Mouse (Mus musculus) megakaryocyte-erythroid progenitor cell, adult 5-6 weeks (primary cell): Measurements from ENCODE around the gene Gdpd5. TPM values are rescaled to one million over a fixed set of nuclear protein-coding genes. Genes with fewer than 3 reads are reported as not detected.
A peak's percentile ranks its signal among the peaks of the same experiment; 100 is the strongest.

Source experiments
- ATAC-seq: replicated peaks from 2 replicates; pipeline ENCODE4 v1.8.0; 2016; ENCODE audit warnings: mild to moderate bottlenecking, inconsistent platforms; ENCODE audit not compliant: severe bottlenecking, poor library complexity, low FRiP score, low TSS enrichment
- total RNA-seq, 2 experiments: library from RNA; stranded (forward) in 1 of 2; stranded (reverse) in 1 of 2; fragments of 200-1000, 215-1000 nt in 1 of 2; fragments of >200 nt in 1 of 2; fragmentation: Nextera tagmentation in 1 of 2; gene quantifications; 2 replicates each; pipeline ENCODE4 v1.2.3; 2014 to 2017

Gdpd5 gene
- 0.30 TPM in 1 of 2 replicates, not detected in the other for total RNA-seq (2014; fragmentation: Nextera tagmentation)
- 0.14 TPM in 1 of 2 replicates, not detected in the other for total RNA-seq (2017)

DNA sequence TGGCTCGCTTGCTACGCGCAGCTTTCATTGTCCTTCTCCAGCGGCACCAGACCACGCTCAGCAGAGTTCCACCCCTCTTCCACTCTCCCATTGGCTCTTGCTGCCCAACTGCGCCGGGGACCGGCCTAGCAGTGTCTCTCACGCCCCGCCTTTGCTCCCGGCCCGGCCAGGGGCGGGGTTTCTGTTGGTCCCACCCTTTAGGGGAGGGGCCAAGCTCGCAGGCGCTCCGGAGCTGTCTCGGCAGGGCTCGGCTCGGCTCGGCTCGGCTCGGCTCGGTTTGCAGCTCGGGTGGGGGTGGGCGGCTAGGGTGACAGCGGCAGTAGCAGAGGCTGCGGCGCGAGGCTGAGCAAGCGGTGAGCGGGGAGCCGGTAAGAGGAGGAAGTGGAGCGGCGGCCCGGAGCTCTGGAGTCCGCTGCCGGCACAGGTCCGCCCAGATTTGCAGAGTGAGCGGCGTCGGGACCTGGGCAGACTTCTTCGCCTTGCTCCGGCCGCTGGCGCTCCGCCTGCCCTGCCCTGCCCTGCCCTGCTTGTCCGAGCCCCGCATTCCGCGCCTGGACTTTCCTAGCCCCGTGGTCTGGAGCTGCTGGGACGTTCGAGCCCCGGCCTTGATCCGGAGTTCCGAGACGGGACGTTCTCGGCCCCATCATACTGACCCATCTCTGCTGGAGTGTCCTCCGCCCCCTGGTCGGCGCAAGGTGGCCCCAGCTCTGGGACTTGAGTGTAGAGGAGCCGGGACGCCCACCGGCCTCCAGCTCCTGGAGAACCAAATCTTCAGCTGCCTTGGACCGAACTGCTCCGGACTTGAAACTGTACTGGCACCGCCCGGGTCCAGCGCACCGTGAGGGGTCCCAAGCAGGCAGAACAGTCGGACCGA is at the start of gene Gdpd5:
Gdpd5 (plus strand) TSS at position 201 of the 874 bp plus-strand sequence.
- peak; percentile 94 for ATAC-seq

DNA sequence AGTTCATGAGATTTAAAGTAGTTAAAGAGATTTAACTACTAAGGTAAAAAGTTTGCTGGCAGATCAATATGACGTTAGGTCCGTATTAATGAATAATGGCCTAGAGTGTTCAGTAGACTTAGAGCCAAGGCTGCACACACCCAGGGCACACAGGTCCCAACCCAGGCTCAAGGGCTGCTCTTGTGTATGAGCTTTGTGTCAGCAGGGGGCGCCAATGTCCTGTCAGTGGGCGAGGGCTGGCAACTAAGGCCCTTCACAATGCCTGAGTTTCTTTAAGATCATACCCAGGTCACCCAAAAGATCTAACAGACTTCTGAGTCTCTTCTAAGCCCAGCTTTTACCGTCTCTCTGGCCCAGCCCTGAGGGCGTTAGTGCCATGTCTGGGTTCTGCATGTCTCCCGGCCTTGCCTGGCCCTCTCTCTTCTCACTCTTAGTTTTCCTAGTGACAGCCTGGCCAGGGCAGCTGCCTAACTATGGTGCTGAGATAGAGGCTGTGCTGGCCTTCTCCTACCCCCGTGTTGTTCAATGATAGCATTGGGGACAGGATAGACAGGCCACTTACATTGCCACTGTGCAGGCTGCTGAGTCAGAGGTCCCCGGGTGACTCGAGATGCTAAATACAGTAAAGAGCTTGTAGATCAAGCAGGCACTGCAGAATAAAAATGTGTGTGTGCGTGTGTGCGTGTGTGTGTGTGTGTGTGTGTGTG is 48.3 kb upstream of the Gdpd5 start:
- ATAC-seq: peak; percentile 84

DNA sequence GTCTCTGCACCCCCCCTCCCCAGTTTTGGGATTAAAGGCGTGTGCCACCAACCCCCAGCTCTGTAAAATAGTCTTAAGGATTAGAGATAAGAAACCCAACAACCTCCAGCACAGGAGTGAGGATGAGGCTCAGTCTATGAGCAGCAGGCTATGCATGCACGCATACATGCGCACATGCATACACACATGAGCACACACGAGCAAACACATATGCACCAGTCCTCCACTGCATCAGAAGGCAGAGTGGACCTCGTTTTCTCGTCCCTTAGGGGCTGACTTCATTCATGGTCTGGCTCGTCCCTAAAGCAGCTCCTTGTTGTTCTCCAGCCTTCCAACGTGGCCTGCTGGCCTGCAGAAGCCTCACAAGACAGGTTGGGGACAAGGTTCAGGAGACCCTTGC is 40.5 kb upstream of the Gdpd5 start:
- no peak for ATAC-seq

DNA sequence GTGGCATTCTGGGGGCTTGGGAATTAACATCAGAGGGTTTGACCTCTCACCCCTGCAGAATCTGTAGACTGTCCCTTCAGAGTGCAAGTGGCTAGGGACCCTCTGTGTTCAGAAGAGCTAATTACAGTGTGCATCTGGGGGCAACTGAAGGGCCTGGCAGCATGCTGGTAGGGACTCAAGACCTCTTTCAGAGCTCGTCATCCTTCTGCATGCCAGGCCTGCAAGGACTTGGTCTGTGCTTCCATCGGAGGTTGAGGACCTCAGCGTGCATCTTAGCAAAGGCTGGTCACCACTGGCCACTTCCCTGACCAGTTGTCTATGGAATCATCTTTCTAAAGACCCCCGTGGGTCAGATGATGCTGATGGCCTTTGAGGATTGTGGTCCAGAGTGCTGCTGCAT is 37.6 kb upstream of the Gdpd5 start:
- ATAC-seq: no peak

DNA sequence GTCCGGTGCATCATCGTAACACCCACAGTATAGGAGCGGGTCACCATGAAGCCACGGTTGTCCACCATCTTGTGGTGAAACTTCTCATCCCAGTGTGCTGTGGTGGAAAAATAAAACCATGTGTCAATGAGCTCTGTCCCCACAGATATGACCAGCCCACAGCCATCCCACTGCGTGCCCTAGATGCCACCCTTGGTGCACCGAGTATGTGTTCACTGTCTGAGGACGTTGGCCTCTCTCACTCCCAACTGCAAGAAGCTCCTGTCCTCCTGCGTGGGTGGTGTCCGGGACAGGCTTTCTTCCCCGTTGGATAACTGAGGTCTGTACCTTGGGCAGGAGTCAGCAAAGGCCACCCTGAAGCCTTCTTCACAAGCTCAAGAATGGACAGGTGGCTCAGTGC is 33.9 kb upstream of the Gdpd5 start:
- no peak for ATAC-seq

DNA sequence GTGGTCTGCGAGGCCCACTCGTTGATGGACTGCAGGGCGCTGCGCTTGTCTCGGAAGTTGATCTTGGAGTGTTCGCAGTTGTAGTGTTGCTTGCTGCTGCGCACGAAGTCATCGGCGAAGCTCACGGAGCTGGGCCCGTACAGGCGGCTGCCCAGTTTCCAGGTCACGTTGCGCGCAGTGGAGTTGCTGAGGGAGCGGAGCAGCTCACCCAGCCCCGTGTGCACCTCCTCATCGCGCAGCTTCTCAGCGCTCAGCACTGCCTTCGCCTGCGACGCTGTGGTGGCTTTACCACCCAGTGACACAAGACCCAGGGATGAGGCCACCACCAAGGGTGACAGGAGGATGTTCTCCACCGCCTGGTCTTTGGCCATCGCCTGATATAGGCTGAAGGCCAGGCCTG is 32.3 kb upstream of the Gdpd5 start:
- ATAC-seq: no peak

DNA sequence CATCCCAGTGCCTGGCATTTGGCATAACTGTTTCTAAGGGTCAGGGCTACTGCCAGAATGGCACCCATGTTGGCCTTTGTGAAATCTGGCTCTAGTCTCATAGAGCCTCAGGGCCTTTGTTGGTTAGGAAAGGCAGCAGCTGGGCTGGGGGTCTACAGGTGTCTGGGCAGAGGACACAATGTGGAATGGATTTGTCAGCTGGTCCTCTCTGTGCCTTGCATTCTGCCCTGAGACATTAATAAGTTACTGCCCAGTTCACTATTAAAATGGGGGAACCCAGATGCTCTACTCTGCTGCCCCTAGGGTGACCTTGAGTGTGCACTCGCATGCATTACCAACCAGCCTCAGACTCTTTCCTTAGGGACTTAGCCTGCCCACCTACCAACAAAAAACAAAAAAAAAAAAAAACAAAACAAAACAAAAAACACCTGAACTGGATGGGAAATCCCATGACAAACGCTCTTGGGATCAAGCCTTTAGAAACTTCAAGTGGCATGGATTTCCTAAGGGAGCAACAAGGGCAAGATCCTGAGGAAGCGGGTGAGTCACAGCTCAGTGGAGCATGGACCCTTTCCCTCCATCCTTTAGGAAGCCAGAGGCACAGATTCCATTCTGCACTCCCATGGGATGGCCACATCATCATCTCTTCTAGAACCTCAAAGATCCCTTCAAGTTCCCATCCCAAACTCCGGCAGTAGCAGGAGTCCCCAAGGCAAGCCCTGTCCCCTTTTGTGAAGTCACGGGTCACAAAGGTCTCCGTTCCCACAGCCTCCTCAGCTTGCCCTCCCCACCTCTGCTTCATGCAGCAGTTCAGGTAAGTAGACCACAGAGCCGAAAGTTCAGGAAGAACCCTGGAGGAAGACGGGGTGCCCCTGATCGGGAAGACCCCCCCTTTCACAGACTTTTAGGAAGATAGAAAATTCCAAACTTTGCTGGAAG is 31.2 kb upstream of the Gdpd5 start:
- ATAC-seq: no peak

DNA sequence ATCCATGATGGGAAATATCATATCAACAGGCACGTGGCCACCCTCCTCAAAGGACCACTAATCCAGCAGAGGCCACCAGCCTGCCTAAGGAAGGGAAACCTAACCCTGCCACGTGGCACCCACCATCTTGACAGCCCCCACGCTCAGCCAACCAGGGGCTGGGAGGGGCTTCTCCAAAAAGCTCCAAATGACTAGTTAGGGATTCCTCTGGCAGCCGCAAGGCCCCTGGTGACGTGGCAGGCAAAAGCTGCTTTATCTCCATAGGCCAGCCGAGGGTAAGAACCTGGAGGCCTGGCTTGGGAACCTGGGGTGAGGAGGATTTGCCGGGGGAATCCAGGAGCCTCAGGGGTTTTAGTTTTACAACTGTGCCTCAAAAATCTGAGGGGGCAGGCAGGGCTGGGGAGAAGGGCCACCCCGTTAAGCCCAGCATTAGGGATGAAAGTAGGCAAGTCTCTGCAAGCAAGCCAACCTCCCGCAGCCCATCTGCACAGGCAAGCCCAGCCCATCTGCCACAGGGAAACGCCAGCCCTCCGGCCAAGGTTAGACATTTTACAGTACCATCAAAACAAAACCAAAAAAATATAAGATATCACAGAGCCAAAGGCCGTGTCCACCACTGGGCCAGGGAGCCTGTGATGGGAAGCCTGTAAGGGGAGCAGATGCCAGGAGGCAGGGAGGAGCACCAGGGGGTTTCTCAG is 30.0 kb upstream of the Gdpd5 start:
- ATAC-seq: no peak

DNA sequence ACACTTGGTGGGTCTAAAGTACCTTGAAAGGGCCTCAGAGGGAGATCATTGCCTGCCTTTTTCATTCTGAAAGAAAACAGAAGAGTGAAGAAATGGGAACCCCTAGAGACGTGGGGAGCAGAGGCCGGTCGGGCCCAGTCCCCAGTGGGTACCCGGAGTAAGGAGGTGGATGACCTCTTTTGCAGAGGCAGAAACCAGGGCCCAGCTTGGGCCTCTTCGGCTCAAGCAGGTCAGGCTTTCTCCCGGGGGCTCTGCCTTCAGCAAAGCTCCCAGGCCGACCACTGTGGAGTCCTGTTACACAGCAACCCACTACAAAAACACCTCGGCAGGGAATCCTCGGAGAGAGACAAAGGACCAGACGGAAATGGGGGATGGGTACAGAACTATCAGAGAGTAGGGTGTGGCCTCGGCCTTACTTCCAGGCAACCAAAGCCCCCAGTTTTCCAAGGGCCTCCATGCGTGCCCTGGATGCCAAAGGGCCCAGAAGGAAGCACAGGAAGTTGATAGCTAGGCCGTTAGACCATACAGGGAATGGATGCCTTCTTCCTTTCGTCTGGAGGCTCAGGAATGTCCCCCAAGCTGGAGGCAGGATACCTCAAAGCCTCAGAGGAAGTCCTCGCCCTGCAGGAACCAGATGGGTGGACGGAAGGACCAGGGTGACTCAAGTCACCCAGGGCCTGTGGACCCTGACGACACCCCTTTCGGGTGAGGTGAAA is 29.3 kb upstream of the Gdpd5 start:
- no peak for ATAC-seq

DNA sequence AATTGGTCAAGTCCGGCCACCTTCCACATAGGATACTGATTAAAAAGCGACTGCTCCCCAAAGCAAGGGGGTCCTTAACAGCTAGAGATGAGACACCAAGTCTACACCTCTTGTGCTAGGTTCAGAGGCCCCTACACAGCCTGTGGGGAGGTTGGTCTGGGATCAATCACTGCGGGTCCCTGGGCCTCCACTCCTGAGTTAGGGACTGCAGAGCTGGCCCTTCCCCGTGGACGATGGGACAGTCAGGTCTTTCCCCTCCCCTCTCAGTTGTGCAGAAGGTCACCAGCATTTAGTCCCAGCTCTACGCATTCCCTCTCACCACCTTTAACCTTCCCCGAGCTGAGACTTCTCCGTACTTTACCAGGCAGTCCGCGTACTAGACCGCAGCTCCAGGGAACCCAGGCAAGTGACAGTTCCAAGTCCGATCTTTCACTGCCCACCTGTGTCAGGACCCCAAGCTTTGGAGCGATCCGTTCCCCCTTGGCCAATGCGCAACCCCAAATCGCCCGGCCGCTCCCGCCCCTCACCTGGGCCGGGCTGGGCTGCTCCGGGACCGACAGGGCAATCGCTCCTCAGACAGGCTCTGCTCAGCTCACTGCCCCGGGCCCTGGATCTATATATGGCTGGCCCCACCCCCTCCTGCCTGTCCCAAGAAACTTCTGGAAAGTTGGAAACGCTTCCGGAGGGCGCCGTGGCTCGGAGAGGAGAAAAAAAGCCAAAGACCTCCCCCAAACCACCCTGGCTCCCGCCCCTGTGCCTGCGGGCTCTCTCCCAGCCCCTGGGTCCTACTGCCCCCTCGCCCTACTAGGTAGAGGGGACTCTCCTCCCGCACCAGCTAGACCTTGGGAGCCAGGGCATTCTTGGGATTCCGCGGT is 28.5 kb upstream of the Gdpd5 start, which contains the start of gene Serpinh1:
Serpinh1 (minus strand) TSS at position 714 of the 875 bp plus-strand sequence.
- ATAC-seq: no peak

DNA sequence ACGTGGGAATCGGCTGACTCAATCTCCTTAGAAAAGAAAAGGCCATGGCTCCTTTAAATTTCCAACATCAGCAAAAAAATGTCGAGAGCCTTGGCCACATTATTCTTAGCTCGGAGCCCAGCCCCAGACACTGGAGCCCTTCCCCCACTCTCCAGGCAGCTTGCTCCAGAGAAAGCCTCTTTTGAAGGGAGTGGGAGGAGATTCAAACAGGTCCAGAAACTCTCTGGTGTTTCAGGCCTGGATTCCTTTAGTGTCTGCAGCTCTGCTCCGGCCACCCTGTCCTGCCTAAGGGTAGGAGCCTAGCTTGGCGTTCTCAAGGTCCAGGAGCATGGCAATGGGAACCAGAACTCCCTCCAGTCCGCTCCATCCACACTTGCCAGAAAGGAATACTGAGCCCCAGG is 25.5 kb upstream of the Gdpd5 start:
- no peak for ATAC-seq

DNA sequence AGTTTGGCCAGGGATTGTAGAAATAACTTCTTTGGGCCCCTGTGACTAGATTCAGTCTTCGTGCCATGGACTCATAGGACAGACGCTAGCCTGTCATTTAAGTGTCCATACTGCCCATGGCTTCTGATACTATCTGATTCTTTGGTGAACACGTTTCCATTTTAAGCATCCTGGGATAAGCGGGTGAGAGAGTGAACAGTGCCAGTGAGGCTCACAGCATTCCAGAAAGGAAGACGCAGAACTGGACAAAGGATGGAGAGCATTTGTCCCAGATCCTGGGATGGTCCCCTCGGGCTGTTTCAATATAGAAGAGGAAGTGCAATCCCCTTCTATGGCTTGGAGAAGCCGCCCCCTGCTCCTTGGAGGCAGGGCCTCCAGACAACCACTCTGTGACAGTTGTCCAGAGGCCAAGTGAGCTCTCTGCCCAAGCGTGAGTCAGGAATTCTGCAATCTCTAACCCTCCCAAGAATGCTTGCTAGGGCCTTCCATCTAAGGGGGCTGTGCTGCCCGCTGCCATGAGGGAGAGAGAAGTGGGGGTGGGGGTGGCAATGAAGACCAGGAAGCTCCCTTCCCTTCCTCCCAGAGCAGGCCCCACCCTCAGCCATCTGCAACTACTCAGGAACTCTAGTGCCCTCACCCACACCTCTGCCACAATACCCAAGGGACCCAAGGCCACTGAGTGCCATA is 24.8 kb upstream of the Gdpd5 start:
- no peak for ATAC-seq

DNA sequence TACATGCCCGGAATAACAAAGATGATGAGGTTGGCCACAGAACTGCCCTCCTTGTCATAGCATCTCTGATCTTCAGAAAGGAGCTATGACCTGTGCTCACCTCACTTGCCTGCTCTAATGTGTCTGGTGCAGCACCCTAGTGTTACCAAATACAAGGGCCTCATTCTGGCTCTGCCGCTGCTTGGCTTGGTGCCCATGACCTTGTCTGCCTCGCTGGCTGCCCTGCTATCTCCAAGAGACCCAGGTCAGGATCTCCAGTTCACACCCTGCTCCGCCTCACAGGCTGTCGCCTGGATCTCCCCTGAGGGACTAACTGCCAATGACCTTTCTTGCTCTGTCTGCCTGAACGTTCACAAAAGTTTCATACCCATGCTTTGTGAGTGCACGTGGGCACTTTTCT is 24.0 kb upstream of the Gdpd5 start:
- ATAC-seq: peak; percentile 58

DNA sequence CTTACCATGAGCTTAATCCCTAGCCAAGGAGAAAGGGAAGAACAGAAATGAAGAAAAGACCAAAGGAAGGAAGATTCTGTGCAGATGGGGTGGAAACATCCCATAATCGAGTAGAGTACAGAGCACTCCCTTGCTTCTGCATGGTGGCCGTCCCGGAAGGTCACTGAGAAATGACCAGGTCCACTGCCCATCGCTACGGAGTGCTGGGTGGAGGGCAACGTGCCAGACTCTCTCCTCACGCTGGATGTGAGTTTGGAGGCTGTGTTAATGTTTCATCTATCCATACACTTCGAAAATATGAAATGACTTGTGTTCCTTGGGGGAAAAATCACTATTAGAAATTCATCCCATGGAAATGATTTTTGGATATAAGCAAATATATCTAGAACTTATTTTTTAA is 22.8 kb upstream of the Gdpd5 start:
- ATAC-seq: no peak

DNA sequence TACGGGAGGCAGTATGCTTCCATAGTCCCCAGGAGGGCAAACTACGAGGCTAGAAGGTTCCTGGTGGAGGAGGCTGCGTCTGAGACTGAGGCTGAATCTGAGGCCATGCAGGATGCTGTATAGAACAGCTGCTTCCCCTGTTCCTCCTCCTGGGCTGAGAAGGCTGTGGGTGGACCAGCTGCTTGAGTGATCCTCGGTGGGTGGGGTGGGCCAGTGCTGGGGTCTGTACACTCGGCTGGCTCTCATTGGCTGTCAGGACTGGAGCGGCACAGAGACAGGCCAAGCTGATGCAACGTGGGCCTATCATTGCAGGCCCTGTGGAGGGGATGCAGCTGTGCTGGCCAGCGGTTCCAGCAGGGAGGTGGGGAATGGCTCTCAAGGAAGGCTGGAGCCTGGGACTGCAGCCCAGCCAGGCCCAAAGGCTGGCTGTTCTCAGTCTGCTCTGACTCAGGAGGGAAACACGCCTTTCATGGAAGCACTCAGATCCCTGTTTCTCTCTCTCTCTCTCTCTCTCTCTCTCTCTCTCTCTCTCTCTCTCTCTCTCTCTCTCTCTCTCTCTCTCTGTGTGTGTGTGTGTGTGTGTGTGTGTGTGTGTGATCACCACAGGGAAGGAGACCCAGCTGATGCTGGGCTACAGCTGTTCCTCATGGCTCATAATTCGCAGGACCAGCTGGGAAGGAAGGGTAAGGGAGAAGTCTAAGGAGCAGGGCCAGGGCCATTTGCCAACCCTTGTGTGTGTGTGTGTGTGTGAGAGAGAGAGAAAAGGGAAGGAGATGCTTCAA is 21.0 kb upstream of the Gdpd5 start:
- ATAC-seq: no peak

DNA sequence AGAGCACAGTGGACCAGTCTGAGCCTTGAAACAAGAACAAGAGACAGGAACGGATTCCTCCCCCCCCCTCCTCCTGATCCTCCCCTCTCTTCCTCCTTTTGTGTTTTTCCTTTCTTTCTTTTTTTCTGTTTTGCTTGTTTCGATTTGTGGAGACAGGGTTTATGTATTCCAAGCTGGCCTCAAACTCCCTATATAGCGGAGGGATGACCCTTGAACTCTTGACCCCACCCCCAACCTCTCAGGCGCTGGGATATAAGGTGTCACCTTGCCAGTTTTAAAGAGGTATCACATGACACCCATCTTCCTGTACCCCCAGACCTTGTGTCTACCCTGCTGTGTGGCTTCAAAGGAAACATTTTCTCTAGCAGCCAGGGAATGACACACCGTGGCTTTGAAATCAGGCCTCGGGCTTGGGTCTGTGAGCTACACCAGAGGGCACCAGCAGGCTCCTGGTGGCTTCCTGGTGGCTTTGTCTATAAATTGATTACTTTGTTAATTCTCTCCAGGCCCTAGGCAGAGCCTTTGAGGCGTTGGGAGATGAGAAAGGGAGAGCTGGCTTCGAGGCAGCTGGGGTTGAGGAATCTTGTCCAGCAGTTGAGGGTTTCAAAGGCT is 20.3 kb upstream of the Gdpd5 start:
- no peak for ATAC-seq
